Mouse (Mus musculus) small intestine, adult 2 months (tissue): ENCODE data around the gene Tmem132e. TPM values are rescaled to one million over a fixed set of nuclear protein-coding genes. Genes with fewer than 3 reads are reported as not detected.

Source experiments
- H3K27ac ChIP-seq: fragments of 200-500 bp; 2 replicates; pipeline ENCODE4 v1.5.1; 2012; ENCODE audit warnings: low read depth, low read length, control low read depth, inconsistent platforms; ENCODE audit not compliant: insufficient read depth
- H3K27me3 ChIP-seq: fragments of 200-500 bp; 2 replicates; pipeline ENCODE4 v1.6.1; 2012; ENCODE audit warnings: mild to moderate bottlenecking, moderate library complexity, low read length, inconsistent platforms; ENCODE audit not compliant: control insufficient read depth, insufficient read depth
- H3K36me3 ChIP-seq: fragments of 200-500 bp; 2 replicates; pipeline ENCODE4 v1.6.1; 2012; ENCODE audit warnings: mild to moderate bottlenecking, low read length, control low read depth, inconsistent platforms; ENCODE audit not compliant: control insufficient read depth, insufficient read depth
- H3K4me1 ChIP-seq: fragments of 200-500 bp; 2 replicates; pipeline ENCODE4 v1.6.1; 2012; ENCODE audit warnings: low read length, inconsistent platforms, mixed read lengths; ENCODE audit not compliant: control insufficient read depth, insufficient read depth, insufficient read length
- H3K4me3 ChIP-seq: fragments of 200-500 bp; 2 replicates; pipeline ENCODE4 v1.5.1; 2012; ENCODE audit warnings: low read depth, mild to moderate bottlenecking, control low read depth, inconsistent platforms, low read length, moderate library complexity
- CTCF ChIP-seq: fragments of 200-500 bp; IDR thresholded peaks from 2 replicates; pipeline ENCODE4 v1.5.1; 2012; ENCODE audit warnings: low read depth, mild to moderate bottlenecking, control low read depth, inconsistent platforms, low read length, moderate library complexity, mixed read lengths; ENCODE audit not compliant: insufficient replicate concordance, insufficient read length; ENCODE audit errors: extremely low read depth
- POLR2A ChIP-seq: fragments of 200-500 bp; IDR thresholded peaks from 2 replicates; pipeline ENCODE4 v1.6.1; 2012; ENCODE audit warnings: low read depth, mild to moderate bottlenecking, control low read depth, inconsistent platforms, low read length, moderate library complexity
- WGBS: fragments of 180-500 bp; shearing (Covaris S2); methylation state at CpG from one replicate; pipeline ENCODE4 v1.1.7; 2018; 5-methylcytosine and 5-hydroxymethylcytosine counted together
- polyA plus RNA-seq: library from polyadenylated mRNA; depleted of rRNA; stranded (reverse); fragments of >200 nt; gene quantifications from 2 replicates; pipeline ENCODE4 v1.2.3, GENCODE M21; 2012

The Tmem132e gene
- polyA plus RNA-seq, 1 experiment: 3.7 TPM

DNA sequence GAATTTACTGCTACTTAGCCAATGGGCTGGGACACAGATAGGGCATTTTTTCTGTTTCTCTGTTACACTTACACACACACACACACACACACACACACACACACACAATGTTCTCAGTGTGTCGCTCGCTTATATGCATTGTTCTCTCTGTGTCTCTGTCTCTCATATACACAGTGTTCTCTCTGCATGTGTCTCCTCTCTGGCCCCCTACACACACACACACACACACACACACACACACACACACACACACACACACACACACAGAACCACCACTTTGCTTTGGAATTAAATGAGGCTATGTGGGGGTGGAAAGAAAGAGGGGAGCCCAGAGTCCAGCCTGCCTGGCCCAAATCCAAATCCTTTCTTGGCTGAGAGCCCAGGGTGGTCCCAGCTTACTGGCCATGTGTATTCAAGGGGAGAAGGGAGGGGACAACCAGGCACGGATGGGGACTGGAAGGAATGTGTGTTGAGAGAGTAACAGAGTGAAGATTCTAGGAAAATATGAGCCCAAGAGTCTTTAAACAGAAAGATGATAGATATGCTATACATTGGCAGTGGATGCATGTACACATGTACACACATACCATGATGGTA is 8.0 kb upstream of the Tmem132e start:
- TF ChIP-seq POLR2A: no peak
- no peak for TF ChIP-seq CTCF
- Histone ChIP-seq H3K27ac (no peak overlapping the region), H3K36me3 (no peaks in the 10 kb centered on the region), H3K4me1 (no peaks in the 10 kb centered on the region), H3K4me3 (no peak overlapping the region), H3K27me3 (no peaks in the 10 kb centered on the region)
- WGBS: 39% methylated on average over 3 of the region's 3 CpGs

DNA sequence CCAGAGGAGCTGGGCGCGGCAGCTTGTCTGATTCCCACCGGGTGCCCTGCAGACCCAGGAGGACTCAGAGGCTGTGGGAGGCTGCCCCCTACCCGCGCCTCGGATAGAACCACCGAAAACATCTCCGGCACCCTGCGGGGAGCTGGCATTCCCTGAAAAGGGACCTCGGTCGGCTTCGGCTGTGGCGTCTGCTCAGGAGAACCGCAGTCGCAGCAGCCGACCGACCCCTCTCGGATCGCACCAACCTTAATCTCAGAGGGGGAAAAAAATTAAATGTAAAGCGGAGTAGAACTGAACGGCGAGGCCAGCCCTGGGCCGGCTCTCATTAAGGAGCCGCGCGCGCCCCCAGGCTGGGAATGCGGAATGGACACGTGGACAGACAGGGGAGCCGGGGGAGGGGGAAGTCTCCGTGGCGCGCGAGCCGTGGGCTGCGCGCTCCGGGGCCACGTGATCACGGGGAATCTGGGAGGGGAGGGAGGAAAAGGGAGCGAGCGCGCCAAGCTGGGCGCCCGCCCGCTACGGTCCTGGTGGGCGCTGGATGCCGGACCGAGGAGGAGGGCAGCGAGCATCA is 1.6 kb upstream of the Tmem132e start:
- no peaks in the 10 kb centered on the region for H3K36me3 ChIP-seq
- no peak for TF ChIP-seq CTCF
- TF ChIP-seq POLR2A: no peak
- H3K4me1 ChIP-seq: no peaks in the 10 kb centered on the region
- peak overlapping the region; percentile 56 for H3K4me3 ChIP-seq
- 2% methylated on average over 47 of the region's 51 CpGs for WGBS
- H3K27me3 ChIP-seq: peaks cover 38% of the 10 kb centered on the region
- H3K27ac ChIP-seq: no peak overlapping the region

DNA sequence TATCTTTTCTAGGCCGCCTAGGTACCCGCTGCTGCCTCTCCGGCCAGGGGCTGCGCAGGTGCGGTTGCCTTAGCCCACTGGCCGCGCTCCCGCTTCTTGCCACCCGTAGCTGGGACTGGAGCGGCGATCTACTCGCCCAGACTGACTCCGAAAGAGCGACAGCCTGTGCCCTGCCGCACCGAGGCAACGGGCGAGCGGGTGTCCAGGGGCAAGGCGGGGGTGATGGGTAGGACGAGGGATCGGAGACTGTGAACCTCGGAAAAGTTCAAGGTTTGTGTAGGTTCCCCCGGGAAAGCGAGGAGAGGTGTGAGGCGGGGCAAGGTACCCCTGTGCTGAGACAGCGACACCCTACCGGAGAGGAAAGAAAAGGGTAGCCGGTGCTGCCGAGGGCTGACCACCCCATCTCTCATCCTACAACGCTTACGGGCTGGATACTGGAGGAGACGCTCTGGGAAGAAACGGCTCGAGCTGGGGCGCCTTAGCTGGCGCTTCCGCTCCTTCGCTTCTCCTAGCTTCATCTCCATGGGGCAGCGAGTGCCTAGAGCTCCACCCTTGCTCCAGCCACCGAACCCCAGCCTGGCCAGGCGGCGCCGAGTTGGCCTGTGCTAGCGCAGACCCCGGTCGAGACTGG is 874 bp upstream of the Tmem132e start:
- no peak overlapping the region for H3K27ac ChIP-seq
- no peaks in the 10 kb centered on the region for H3K36me3 ChIP-seq
- peak overlapping the region; percentile 56 for H3K4me3 ChIP-seq
- 2% methylated on average over 47 of the region's 47 CpGs for WGBS
- no peak for TF ChIP-seq CTCF
- TF ChIP-seq POLR2A: no peak
- no peaks in the 10 kb centered on the region for H3K4me1 ChIP-seq
- H3K27me3 ChIP-seq: peaks cover 38% of the 10 kb centered on the region

DNA sequence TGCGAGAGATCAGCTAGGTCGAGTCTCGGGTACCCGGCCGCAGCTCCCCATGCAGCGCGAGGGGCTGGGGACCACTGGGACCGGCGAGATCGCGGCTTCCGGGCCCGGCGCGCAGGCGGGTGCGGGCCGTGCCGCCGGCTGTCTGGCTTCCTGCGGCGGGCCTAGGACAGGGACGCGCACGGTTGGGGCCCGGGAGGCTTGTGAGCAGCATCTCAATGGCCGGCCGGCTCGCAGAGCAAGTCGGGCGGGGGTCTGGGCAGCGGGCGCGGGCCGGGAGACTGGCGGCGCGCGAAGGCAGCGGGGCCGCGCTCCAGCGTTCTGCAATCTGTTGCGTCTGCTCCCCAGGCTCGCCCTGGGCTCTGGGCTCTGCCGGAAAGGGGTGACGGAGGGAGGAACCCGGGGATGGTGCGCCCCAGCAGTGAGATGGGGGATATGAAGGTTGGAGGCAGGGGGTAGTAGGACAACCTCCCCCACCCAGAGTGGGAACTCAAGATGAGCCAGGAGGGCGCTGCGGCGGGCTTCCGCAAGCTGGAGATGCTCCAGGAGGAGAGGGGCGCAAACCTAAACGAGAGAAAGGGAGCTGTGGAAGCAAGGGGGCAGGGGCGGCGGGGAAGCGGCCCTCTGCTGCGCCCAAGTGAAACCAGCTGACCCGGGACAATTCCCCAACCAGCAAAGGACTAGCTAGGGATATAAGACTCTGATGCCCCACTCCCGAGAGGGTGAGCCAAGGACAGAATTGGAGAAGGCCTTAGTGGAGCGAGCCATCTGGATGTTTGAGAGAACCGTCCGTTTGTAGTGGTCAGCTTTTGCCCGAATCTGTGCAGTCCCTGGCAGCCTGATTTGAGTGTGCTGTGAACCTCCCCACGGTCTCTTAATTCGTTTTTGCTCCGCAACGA is 944 bp downstream of the Tmem132e start:
- no peak overlapping the region for H3K27ac ChIP-seq
- no peak for TF ChIP-seq CTCF
- no peak for TF ChIP-seq POLR2A
- H3K27me3 ChIP-seq: peaks cover 38% of the 10 kb centered on the region
- WGBS: 4% methylated on average over 69 of the region's 69 CpGs
- H3K4me3 ChIP-seq: peak overlapping the region; percentile 56
- H3K4me1 ChIP-seq: no peaks in the 10 kb centered on the region
- no peaks in the 10 kb centered on the region for H3K36me3 ChIP-seq

DNA sequence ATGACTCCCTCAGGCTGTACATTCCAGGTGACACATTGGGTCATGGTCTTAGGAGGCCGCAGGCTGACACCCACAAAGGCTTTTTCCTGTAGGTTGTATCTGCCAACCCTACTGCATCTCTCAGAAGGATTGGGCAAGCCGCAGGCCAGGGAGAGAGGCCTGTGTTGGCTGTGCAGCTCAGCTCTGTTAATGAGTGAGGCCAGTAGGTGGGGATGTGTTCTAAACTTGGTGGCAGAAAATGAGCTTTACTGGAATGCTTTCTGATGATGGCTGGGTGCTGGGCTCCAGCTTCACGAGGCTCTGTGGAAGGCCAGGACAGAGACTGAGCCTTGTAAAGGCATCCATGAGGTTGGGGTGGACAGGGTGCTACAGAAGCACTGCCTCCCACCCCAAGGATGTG is 3.6 kb downstream of the Tmem132e start:
- 60% methylated on average over 3 of the region's 3 CpGs for WGBS
- Histone ChIP-seq H3K4me1 (no peaks in the 10 kb centered on the region), H3K4me3 (no peak overlapping the region), H3K36me3 (no peaks in the 10 kb centered on the region), H3K27me3 (peaks cover 28% of the 10 kb centered on the region), H3K27ac (no peak overlapping the region)
- TF ChIP-seq POLR2A (no peak), CTCF (no peak)

DNA sequence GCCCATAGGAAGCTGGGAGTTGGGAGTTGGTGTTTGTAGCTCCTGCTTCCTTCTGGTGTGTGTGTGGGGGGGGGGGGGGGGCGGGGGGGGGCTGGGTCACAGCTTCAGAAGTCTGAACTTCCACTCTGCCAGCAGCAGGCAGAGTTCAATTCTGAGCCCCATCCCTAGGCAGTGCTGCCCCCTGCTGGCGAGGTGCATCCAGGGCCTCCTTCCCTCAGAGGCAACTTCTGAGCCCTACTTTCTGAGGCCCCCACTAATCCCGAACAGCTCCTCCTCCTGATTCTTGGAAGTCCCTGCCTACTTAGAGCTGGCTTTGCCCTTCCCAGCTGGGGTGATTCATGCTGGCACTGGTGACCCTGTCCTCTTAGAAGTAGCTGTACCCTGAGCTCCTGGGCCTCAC is 10.9 kb downstream of the Tmem132e start:
- Histone ChIP-seq H3K4me1 (no peaks in the 10 kb centered on the region), H3K4me3 (no peak overlapping the region), H3K27me3 (no peaks in the 10 kb centered on the region; the same call in 1 of the 2 replicates), H3K36me3 (no peaks in the 10 kb centered on the region), H3K27ac (no peak overlapping the region)
- TF ChIP-seq POLR2A (no peak), CTCF (peak; percentile 69)
- 15% methylated on average over 3 of the region's 3 CpGs for WGBS
